Mouse (Mus musculus) spleen, adult 2 months (tissue): Measurements from ENCODE around the gene Ptprk.

Source experiments
- CTCF ChIP-seq: fragments of 200-500 bp; IDR thresholded peaks from 2 replicates; pipeline ENCODE4 v1.5.1; 2011; ENCODE audit warnings: mild to moderate bottlenecking, inconsistent platforms; ENCODE audit not compliant: insufficient read depth, insufficient read length, insufficient replicate concordance; ENCODE audit errors: extremely low read depth
- POLR2A ChIP-seq: fragments of 200-500 bp; IDR thresholded peaks from 2 replicates; pipeline ENCODE4 v1.6.1; 2011; ENCODE audit warnings: low read depth, low read length, inconsistent platforms

DNA sequence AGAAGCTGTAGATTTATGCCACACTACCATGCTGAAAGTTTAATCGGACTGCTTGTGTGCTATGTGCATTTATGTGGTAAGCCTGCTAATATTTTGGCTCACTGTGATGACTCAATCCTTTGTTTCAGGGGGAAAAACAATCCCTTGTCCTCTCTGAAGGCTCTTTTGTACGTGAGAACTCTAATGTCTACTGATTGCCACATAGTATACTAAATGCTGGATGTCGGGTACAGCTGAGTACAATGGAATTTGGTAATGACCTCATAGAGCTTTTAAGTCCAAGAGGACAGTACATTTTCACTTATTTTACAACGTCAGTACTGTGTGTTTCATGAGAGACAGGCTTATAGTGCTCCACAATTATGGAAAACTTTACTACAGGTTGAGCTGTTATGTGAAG, 59.1 kb downstream of the Ptprk start:
- no peak for TF ChIP-seq POLR2A
- no peak for TF ChIP-seq CTCF
